In genomic region chr6:127349479-127350110, GRCm38 (mm10) we compare ENCODE assay signal across 15 mouse cellular contexts.
DNase-seq lines count a peak whose midpoint lies in the region; ATAC-seq and TF ChIP-seq lines count a peak whose summit lies in the region.
"Had no signal": no experiment of that assay in that cellular context is flagged by ENCODE, and none has a peak within 500 bp of the region (broad histone marks: within the 10 kb centered on the region; RNA-seq: fewer than 3 reads in every experiment).

No protein-coding gene starts in this region.

- H3K36me3 ChIP-seq in forebrain, postnatal 0 days (ENCODE audit: insufficient read depth), result no peaks in the 10 kb centered on the region
- H3K36me3 ChIP-seq in forebrain, embryonic 15.5 days, result no peaks in the 10 kb centered on the region
- H3K36me3 ChIP-seq in kidney, embryonic 16.5 days (ENCODE audit: insufficient read depth, low read length), result no peaks in the 10 kb centered on the region
- H3K36me3 ChIP-seq in stomach, postnatal 0 days (ENCODE audit: control insufficient read depth, insufficient read depth, low read length), result no peaks in the 10 kb centered on the region
- H3K36me3 ChIP-seq: G1E; midbrain, embryonic 15.5 days had no signal

- DNase-seq in forebrain, postnatal 0 days, result no peak
- DNase-seq in kidney, adult 8-10 months, result no peak
- DNase-seq in urinary bladder, postnatal 14 days (ENCODE audit: low spot score), result peak; percentile 58
- no peak for DNase-seq in urinary bladder, postnatal 36 days (ENCODE audit: low spot score in 2 of 2)
- DNase-seq in stomach, postnatal 0 days (ENCODE audit: low spot score), result no peak
- DNase-seq: B cell, adult 2 months; kidney, postnatal 14 days; layer of hippocampus, postnatal 36 days; lung, postnatal 10 days; thymus, postnatal 36 days had no signal

- no peaks in the 10 kb centered on the region for H3K4me1 ChIP-seq in forebrain, postnatal 0 days (ENCODE audit: insufficient read depth)
- H3K4me1 ChIP-seq in forebrain, embryonic 15.5 days, result peaks cover 8% of the 10 kb centered on the region; the same call in 1 of the 2 replicates
- peaks cover 9% of the 10 kb centered on the region for H3K4me1 ChIP-seq in kidney, embryonic 16.5 days (ENCODE audit: insufficient read depth, low read length)
- no peaks in the 10 kb centered on the region for H3K4me1 ChIP-seq in stomach, postnatal 0 days (replicated peaks; ENCODE audit: control insufficient read depth, insufficient read depth)
- H3K4me1 ChIP-seq: midbrain, embryonic 15.5 days had no signal

- H3K9me3 ChIP-seq in forebrain, postnatal 0 days (ENCODE audit: low read length), result no peaks in the 10 kb centered on the region
- no peaks in the 10 kb centered on the region for H3K9me3 ChIP-seq in forebrain, embryonic 15.5 days
- H3K9me3 ChIP-seq in kidney, embryonic 16.5 days (ENCODE audit: low read length), result no peaks in the 10 kb centered on the region
- H3K9me3 ChIP-seq in stomach, postnatal 0 days (ENCODE audit: control insufficient read depth, low read length), result no peaks in the 10 kb centered on the region
- H3K9me3 ChIP-seq: G1E; midbrain, embryonic 15.5 days had no signal

- H3K27ac ChIP-seq in forebrain, postnatal 0 days (ENCODE audit: low read depth, low read length), result no peak overlapping the region
- no peak overlapping the region; the same call in 1 of the 2 replicates for H3K27ac ChIP-seq in forebrain, embryonic 15.5 days (replicated peaks)
- peak overlapping the region; percentile 55; the same call in 1 of the 2 replicates for H3K27ac ChIP-seq in kidney, embryonic 16.5 days (ENCODE audit: low read length)
- H3K27ac ChIP-seq in stomach, postnatal 0 days (replicated peaks), result no peak overlapping the region
- H3K27ac ChIP-seq: midbrain, embryonic 15.5 days had no signal

- TF ChIP-seq EP300 in stomach, postnatal 0 days (optimal IDR thresholded peaks at IDR 0.05), result no peak

- no peak overlapping the region for H3K4me3 ChIP-seq in forebrain, postnatal 0 days (ENCODE audit: low read depth, low read length)
- H3K4me3 ChIP-seq in forebrain, embryonic 15.5 days, result no peak overlapping the region
- H3K4me3 ChIP-seq in kidney, embryonic 16.5 days (ENCODE audit: low read length), result no peak overlapping the region
- H3K4me3 ChIP-seq in stomach, postnatal 0 days (ENCODE audit: low read depth, low read length), result no peak overlapping the region
- H3K4me3 ChIP-seq: midbrain, embryonic 15.5 days had no signal

- peak; percentile 29; the same call in 1 of the 2 replicates for ATAC-seq in forebrain, postnatal 0 days
- no peak for ATAC-seq in forebrain, embryonic 15.5 days (replicated peaks)
- peak; percentile 67; the same call in 1 of the 2 replicates for ATAC-seq in kidney, embryonic 16.5 days (ENCODE audit: low FRiP score, low TSS enrichment)
- peak; percentile 53; the same call in 1 of the 2 replicates for ATAC-seq in stomach, postnatal 0 days (ENCODE audit: low FRiP score, low TSS enrichment)
- no peak for ATAC-seq in megakaryocyte, adult 5-6 weeks (ENCODE audit: poor library complexity, severe bottlenecking)
- ATAC-seq: midbrain, embryonic 15.5 days had no signal

- TF ChIP-seq CTCF in forebrain, postnatal 0 days (IDR thresholded peaks at IDR 0.05; ENCODE audit: low read depth), result no peak
- TF ChIP-seq CTCF in stomach, postnatal 0 days (IDR thresholded peaks at IDR 0.05; ENCODE audit: low read depth), result no peak

- H3K9ac ChIP-seq in forebrain, postnatal 0 days, result no peak overlapping the region
- H3K9ac ChIP-seq in forebrain, embryonic 15.5 days (replicated peaks), result no peak overlapping the region
- no peak overlapping the region for H3K9ac ChIP-seq in kidney, embryonic 16.5 days (replicated peaks; ENCODE audit: low read length)
- no peak overlapping the region for H3K9ac ChIP-seq in stomach, postnatal 0 days (ENCODE audit: low read length)
- H3K9ac ChIP-seq: midbrain, embryonic 15.5 days had no signal

- WGBS in forebrain, postnatal 0 days, result 29% methylated on average over 12 of the region's 12 CpGs
- WGBS in forebrain, embryonic 15.5 days, result 29% methylated on average over 12 of the region's 12 CpGs
- WGBS in kidney, embryonic 16.5 days, result 23% methylated on average over 12 of the region's 12 CpGs
- 16% methylated on average over 12 of the region's 12 CpGs for WGBS in stomach, postnatal 0 days

- H3K4me2 ChIP-seq in forebrain, postnatal 0 days (ENCODE audit: low read depth), result no peak overlapping the region
- no peak overlapping the region for H3K4me2 ChIP-seq in forebrain, embryonic 15.5 days (replicated peaks)
- H3K4me2 ChIP-seq in kidney, embryonic 16.5 days (replicated peaks; ENCODE audit: low read depth, low read length), result no peak overlapping the region
- H3K4me2 ChIP-seq in stomach, postnatal 0 days (replicated peaks; ENCODE audit: low read depth), result no peak overlapping the region
- H3K4me2 ChIP-seq: midbrain, embryonic 15.5 days had no signal

- no peaks in the 10 kb centered on the region for H3K27me3 ChIP-seq in forebrain, postnatal 0 days (ENCODE audit: insufficient read depth, low read length)
- no peaks in the 10 kb centered on the region for H3K27me3 ChIP-seq in forebrain, embryonic 15.5 days
- H3K27me3 ChIP-seq in kidney, embryonic 16.5 days (ENCODE audit: insufficient read depth, low read length), result no peaks in the 10 kb centered on the region
- H3K27me3 ChIP-seq in stomach, postnatal 0 days (ENCODE audit: control insufficient read depth, insufficient read depth, low read length), result no peaks in the 10 kb centered on the region
- H3K27me3 ChIP-seq: midbrain, embryonic 15.5 days had no signal

Comparison
In these comparisons a context has a peak if more than half of its experiments do, and no peak if none do; other contexts are left out.
1. ATAC-seq: peak in forebrain, postnatal 0 days (single experiment), kidney, embryonic 16.5 days (single experiment) and stomach, postnatal 0 days (single experiment); none in forebrain, embryonic 15.5 days (single experiment) and megakaryocyte, adult 5-6 weeks (single experiment).